Mouse (Mus musculus) G1E (cell line): ENCODE measurements around the gene Nell1.

Experiments used
- CTCF ChIP-seq: IDR thresholded peaks from 2 replicates; pipeline ENCODE4 v1.5.1; 2012; ENCODE audit warnings: low read depth, low read length, inconsistent platforms, mixed read lengths
- GATA1 ChIP-seq: IDR thresholded peaks from 2 replicates; pipeline ENCODE4 v1.6.1; 2012; ENCODE audit warnings: borderline replicate concordance, low read length, inconsistent platforms, mixed read lengths
- TAL1 ChIP-seq: conservative IDR thresholded peaks from 2 replicates; pipeline ENCODE4 v1.6.1; 2012; ENCODE audit warnings: low read depth, low read length, inconsistent platforms, mixed read lengths

GRCm38 (mm10) chr7:49957142-49957541, 17.5 kb upstream of the Nell1 start:
- TF ChIP-seq CTCF (no peak), TAL1 (no peak), GATA1 (no peak)
